Mouse (Mus musculus) monocyte, adult 5-6 weeks (primary cell): ENCODE data around the gene Rap1b. TPM values are rescaled to one million over a fixed set of nuclear protein-coding genes. Genes with fewer than 3 reads are reported as not detected.

Experiments
- ATAC-seq: fragments of 153-309, 156-312 bp; replicated peaks from 2 replicates; pipeline ENCODE4 v1.8.0; 2017; ENCODE audit warnings: mild to moderate bottlenecking; ENCODE audit not compliant: low TSS enrichment, insufficient number of reproducible peaks, severe bottlenecking, poor library complexity, low FRiP score
- total RNA-seq: library from RNA; stranded (forward); fragments of 200-1000, 200-491, 200-594 nt; gene quantifications from 3 replicates; pipeline ENCODE4 v1.2.3, GENCODE M21; 2017

The Rap1b gene
- total RNA-seq, 1 experiment from 2014 or later: 1,253 TPM

DNA sequence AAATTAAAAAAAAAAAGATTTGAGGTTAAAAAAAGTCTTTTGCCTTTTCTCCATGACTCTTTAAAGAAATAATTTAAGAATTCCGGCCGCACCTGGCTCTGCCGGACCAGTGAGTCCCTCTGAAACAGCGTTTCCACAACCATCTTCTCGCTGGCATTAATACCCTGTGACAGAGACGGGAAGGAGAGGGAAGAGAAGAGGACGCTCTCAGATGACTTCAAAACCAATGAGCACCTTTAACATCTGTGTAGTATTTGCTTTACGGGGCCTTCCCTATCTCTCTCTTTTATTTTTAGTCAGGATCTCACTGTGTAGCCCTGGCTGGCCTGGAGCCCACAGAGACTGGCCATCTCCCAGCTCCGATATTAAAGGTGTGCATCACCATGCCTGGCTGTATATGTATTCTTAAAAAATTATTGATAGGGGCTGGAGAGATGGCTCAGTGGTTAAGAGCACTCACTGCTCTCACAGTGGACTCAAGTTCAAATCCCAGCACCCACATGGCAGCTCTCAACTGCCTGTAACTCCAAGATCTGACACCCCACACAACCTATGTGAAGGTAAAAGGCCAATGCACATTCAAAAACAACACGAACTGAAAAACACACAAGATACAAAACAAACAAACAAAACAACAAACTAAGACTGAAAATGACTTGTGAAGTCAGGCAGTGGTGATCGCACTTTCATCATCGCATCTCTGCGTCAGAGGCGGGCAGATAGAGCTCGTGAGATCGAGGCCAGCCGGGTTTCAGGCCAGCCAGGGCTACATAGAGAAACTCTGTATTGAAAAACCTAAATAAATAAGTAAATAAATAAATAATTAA, 68.1 kb downstream of the Rap1b start:
- ATAC-seq: no peak

- ATAC-seq: no peak
Observed at GRCm38 (mm10) chr10:117777103-117777470, 68.7 kb downstream of the Rap1b start.

GRCm38 (mm10) chr10:117776281-117777102, 69.3 kb downstream of the Rap1b start:
- no peak for ATAC-seq

GRCm38 (mm10) chr10:117775401-117776144, 70.3 kb downstream of the Rap1b start:
- no peak for ATAC-seq

GRCm38 (mm10) chr10:117774817-117775120, 71.1 kb downstream of the Rap1b start:
- no peak for ATAC-seq

- ATAC-seq: no peak
Observed at GRCm38 (mm10) chr10:117774011-117774816, 71.6 kb downstream of the Rap1b start.

GRCm38 (mm10) chr10:117773106-117773720, 72.6 kb downstream of the Rap1b start:
- ATAC-seq: no peak

GRCm38 (mm10) chr10:117772364-117773105, 73.3 kb downstream of the Rap1b start:
- no peak for ATAC-seq

- no peak for ATAC-seq
Observed at GRCm38 (mm10) chr10:117771131-117771510, 74.7 kb downstream of the Rap1b start.

GRCm38 (mm10) chr10:117770286-117771130, 75.3 kb downstream of the Rap1b start:
- no peak for ATAC-seq

- no peak for ATAC-seq
Observed at GRCm38 (mm10) chr10:117769541-117770285, 76.1 kb downstream of the Rap1b start.

DNA sequence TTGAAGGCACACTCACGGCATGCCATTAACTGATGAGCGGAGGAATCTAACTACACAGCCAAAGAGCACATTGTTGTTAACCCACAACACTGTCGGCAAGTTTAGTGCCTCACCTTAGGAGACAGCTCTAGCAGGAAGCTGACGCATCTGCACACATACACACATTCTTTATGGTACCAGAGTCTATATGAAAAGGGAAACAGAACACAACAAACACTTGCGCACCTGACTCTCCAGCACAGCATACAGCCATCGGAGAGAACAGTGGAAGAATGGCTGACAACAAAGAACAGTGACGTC, 77.7 kb downstream of the Rap1b start:
- no peak for ATAC-seq

GRCm38 (mm10) chr10:117767286-117768140, 78.3 kb downstream of the Rap1b start:
- no peak for ATAC-seq

GRCm38 (mm10) chr10:117766896-117767160, 79.0 kb downstream of the Rap1b start:
- ATAC-seq: no peak

DNA sequence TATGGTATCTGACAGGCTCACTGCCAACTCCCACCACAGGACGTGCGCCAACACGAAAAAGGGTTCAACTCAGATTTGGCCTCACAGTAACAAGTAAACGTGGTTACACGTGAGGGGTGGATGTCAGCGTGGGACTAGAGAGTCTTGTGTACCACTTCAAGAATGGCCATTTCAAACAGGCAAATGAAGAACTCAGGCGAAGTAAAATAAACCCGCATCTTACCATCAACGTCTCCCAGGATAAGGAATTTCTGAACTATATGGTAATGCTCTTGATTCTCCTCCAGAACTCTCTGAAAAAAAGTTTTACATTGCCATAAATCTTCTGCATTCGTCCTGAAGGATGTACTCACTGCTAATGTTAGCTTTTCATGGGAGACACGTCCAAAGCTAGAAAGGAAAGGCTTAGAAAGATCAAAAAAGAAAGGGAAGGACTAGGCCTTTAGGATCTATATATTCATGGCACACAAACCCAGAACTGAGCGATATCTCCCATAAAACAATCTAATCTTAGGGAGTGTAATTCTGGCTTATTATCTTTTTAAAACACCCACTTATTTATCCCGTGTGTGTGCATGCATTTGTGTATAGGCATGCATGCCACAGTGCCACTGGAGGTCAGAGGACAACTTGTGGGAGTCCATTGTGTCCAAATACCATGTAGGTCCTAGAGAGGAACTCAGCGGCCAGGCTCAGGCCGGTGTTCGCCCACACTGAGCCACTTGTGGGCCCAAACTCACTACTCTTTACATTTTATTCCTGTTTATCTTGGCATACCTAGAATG, 79.5 kb downstream of the Rap1b start:
- ATAC-seq: no peak
